Mouse (Mus musculus) lung, postnatal 25 days (tissue): Measurements from ENCODE around the gene Repin1.
"Not testable (repeated sequence)": the region's sequence is repeated elsewhere in the genome, so short reads cannot be mapped to it uniquely, and the experiment has no call there.

ENCODE experiments used
- DNase-seq: peaks from one replicate; pipeline ENCODE4 v3.0.0; 2022; ENCODE audit warnings: low spot score

Gene Repin1

DNA sequence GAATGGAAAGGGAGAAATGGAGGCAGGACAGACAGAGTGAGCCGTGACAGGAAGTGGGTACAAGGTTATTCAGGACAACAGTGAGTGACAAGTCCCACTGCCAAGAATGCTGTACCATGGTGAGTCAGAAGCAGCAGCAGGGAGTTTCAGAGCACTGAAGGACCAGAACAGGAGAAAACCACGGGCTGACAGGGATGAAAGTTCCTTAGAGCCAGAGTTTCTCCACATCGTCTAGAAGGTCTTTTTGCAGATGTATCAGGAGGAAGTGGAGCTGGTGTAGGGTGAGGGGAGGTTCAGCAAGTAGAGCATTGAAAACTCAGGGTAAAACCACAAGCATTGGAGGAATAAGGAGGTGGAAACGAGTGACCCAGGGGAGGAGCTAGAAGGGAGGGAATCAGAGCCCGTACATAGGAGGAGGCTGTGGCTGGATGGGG, 14.5 kb upstream of the Repin1 start:
- peak; percentile 55 for DNase-seq

DNA sequence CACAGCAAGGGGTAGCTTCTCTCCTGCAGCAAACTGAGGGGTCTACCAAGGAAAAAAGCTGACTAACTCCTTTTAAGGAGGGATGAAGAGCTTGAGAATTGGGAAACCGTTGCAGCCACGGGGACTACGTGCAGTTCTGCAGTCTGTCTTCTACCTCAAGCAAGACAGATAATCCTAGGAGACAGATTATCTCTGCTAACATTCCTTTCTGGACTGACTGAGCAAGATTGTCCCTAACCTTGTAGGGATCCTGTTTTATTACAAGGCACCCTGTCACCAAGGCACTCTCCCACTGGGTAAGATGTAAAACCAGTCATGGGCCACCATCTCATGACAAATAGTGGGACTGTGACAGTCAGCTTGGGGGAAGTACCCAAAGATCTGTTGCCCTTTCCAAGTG, 12.4 kb upstream of the Repin1 start:
- DNase-seq: no peak

DNA sequence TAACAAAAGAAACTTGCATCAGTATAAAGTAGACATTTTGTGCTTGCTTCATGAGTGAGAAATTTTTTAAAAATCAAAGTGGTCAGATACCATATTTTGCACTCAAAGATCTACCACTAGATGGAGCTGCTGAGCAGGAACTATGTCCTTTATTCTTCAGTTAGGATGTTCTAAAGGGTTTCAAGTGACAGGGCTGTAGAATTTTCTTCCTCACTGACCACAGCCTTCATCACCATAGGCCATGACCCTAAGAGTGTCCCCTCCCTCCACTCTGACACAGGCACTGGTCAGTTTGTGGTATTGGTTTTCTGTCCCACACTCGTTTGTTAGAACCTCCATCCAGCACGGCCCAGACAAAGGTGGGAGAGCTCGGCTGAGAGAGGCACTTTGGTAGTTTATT, 11.6 kb upstream of the Repin1 start:
- peak; percentile 48 for DNase-seq

DNA sequence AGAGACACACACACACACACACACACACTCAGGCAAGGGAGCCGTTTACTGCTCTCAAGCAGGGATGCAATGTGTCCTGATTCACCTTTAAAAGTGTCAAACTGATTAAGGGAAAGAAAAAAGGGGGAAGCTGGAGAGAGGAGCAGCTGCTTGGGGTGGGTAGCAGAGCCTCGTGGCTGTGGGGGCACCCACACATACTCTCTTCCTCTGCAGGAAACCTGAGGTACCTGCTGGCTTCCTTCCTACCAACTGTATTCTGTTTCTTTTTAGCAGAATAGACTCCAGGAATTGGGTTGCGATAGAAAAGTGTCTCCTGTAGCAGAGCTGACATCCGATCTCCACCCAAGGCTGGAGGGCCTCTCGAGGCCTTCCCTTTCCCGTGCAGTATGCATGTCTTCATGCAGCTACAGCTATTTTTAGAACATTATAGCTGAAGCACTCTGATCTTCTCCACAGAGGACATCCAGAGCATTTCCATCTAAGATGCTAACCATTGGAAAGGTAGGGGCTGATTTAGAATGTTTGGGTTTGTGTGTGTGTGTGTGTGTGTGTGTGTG, 4.4 kb upstream of the Repin1 start, which contains the start of gene Gm45021:
TSS of gene Gm45021 (plus strand) at position 417 of the 557 bp plus-strand sequence.
- no peak for DNase-seq

DNA sequence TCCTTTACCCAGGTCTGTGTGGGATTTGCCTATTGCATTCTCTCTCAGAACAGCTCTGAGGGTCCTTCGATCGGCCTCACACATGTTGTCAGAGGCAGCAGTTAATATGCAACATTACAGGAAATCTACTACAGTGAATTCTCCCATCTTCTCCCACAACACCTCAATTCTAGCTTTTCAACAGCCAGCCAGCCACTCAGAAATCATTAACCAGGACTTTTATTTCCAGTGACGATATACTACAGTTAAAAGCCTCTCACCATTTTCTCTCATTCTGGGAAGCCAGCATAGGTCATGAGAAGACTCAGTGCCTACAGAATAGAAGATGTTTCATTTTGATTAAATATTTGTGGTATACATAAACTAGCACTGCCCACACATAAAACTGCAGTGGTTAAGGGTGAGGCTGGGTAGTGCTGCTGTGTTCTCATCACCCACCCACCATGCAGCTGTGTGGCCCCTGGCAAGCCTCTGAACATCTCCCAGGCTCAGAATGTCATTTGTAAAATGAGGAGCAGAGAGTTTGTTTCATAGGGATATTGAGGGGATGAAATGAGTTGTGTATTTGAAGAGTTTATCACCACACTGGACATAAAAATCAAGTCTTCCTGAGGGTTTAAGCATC, 2.4 kb upstream of the Repin1 start:
- no peak for DNase-seq

DNA sequence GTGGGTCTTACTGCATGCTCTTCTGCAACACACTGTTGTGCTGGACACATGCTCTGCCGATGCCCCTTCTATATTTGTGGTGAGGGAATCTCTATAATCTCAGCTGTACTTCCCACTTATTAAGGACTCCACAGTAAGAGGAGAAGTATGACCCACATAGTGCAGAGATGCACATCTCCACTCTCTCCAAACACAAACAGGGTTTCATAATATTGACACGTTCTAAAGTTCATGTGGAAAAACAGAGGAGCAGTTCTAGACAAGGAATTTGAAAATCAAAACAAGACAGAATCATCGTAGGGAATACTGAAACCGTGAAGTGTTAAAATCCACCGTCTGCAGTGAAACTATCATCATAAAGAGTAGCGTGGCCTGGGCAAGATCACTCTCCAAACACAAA, 1.8 kb upstream of the Repin1 start:
- no peak for DNase-seq

DNA sequence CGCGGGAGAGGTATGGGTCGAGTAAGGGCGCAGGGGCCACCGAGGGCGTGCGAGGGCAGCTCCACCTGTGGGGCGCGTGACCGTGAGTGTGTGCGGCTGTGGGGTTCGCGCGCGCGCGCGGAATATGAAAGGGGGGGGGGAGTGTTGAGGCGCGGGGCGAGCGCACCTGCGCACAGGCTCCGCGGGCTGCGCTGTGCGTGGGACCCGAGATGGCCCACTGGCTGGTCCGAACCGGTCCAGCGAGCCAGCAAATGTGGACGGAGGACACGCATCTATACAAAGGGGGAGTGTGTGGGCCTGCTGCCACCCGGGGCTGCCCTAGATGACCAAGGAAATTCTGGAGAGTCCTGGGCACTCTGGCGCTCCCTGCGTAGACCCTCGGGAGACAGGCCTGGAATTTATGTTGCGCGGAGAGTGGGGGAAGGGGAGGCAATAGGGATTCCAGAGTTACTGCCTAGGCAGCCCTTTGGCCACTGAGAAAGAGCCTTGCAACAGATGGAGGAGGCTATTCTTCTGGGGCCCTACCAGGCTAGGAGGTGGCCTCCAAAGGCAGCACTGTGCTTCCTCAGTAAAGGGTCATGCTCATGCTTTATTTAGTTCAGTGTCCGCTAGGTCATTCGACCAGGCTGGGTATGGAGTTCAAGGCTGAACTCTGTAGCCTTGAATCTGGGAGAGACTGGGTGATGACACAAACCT, 508 bp downstream of the Repin1 start:
- no peak for DNase-seq

DNA sequence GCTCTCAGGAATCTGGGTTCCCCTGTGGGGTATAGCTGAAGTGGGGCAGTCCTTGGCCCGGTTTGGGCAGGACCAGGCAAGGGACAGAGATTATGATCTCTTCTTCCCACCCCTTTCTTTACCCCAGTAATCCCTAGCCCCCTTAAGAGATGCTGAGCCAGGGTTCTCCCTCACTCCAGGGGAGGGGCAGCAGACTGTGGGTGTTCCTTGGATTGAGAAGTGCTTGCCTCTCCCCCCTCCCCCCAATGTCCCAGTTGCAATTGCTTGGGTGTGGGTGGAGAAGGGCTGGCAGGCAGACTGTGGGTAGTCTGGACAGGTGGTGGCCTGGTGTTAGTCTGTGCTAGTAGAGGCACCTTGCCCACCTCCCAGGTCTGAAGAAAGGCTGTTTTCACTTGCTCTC, 1.6 kb downstream of the Repin1 start:
- no peak for DNase-seq

DNA sequence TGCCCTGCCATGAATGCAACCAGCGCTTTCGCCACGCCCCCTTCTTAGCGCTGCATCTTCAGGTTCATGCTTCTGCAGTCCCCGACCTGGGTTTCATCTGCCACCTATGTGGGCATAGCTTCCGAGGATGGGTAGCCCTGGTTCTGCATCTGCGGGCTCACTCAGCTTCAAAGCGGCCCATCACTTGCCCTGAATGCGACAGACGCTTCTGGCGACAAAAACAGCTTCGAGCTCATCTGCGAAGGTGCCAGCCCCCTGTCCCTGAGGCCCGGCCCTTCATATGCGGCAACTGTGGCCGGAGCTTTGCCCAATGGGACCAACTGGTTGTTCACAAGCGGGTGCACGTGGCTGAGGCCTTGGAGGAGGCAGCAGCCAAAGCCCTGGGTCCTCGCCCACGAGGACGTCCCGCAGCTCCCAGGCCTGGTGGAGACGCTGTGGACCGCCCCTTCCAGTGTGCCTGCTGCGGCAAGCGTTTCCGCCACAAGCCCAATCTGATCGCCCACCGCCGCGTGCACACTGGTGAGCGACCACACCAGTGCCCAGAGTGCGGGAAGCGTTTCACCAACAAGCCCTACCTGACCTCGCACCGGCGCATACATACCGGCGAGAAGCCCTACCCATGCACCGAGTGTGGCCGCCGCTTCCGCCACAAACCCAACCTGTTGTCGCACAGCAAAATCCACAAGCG, 3.0 kb downstream of the Repin1 start:
- DNase-seq: no peak

DNA sequence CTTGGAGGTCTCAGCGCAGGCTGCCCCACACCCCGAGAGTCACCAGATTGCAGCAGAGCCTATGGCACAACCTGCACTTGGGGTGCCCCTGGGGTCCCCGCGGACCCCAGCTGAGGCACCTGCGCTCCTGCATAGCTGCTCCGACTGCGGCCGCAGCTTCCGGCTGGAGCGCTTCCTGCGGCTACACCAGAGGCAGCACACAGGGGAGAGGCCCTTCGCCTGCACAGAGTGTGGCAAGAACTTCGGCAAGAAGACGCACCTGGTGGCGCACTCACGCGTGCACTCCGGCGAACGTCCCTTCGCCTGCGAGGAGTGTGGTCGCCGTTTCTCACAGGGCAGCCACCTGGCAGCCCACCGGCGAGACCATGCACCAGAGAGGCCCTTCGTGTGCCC, 3.5 kb downstream of the Repin1 start:
- no peak for DNase-seq

DNA sequence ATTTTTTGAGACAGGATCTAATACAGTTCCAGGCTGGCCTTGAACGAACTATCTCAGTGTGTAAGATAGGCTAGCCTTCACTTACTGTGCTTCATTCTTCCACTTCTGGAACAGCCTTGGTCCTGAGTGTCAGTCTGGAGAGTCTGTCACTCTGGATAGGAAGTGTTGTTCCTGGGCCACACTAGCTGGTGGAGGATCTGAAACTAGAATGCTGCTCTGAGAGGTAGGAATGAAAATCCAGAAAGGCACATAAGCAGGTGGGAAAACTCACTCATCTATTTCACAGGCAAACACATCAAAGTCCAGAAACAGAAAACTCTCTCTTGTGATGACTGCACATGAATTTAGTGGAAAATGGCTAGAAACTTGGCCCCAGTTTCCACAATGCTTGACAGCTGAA, 6.9 kb downstream of the Repin1 start:
- DNase-seq: no peak

DNA sequence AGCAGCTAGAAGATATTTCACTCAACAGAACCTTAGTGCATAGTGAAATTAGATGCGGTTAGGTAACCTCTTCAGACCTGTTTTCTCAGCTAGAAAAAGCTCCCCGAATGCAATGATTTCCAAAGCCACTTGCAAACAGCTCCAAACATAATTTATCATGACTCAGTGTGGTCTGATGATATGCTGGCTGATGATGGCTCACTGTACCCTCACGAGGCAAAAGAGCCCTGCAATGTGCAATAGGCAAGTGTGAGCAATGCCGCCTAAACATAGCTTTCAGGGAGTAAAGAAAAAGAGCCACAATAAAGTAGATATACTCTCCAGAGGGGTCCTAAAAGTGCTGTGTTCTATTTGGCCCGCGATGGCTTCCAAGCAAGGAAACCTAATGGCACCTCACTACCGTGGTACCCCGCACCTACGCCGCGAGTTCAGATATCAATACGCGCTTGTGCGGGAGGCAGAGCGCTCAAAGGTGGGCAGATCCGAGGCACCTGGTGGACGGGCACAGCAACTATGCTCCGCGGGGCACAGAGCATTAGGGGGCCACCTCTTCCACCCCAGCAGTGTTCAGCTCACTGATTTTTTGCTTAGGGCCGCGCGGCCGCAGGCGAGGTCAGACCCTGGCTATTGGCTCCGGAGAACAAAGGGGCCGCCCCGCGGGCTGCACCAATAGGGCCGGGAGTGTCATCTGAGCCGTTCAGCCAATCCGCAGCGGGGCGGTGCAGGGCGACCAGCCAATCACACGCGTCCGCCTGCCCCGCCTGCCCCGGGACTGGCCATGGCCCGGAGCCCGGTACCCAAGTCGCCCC, 7.8 kb downstream of the Repin1 start, which contains the start of gene Zfp775:
TSS of gene Zfp775 (plus strand) at position 793 of the 809 bp plus-strand sequence.
- peak; percentile 97 for DNase-seq

DNA sequence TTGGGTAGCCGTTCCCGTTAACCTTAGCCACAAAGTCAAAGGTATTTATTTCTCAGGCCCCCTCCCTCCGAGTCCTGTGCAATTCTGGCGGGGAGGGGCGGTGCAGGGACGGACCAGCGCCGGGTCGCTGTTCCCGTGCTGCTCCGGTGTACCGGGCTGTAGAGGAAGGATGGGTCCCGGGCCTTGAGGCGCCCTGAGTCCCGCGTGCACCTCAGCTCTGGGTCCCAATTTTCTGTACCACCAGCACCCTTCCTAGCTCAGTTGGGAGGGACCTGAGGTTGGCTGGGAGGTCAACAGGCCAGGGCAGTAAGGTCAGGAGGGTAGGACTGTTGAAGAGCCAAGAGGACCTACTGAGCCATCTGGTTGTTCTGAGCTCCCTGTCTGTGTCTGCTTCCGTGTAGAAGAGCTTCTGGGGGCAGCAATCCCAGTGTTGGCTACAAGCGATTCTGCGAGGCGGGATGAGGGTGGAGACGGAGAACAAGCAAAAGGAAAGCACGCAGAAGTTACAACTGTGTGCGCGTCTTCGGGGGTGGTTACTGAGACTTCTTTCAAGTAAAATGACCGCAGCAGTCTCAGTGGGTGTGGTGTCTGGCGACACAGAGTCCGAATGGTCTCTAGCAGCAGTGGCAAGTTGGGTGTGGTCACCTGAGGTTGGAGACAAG, 8.5 kb downstream of the Repin1 start:
- DNase-seq: peak; percentile 15

DNA sequence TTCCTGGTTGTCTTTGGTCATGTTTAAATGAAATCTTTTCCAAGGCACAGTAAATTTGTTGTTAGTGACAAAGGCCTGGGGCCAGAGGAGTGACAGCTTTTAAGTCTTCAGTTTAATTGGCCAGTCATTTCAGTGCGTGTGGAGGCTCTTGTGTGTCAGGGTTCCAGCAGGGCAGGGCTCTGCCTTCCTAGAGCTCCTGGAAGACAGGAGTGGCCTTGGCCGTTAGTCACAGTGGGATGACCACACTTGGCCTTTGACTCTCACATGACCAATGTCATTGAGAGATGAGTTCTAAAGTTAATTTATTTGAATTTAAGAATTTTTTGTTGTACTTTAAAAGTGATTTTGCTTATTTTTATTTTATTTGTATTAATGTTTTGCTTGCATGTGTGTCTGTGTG, 14.4 kb downstream of the Repin1 start:
- no peak for DNase-seq

DNA sequence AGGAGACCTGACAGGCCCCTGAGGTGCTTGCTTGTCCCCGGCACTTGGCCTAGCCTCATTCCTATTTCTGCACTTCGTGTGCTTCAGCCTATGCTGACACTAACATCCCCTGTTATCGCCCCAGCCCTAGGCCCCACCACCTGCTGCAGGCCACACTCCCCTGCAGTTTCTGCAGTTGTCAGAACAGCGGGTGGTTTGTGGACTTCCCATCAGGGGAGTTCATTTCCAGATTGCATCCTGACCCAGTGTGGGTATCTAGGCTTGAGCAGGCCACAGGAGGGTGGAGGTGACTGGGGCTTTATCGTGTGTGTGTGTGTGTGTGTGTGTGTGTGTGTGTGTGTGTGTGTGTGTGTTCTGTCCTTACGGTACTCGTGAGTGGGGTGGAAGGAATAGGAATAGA, 15.8 kb downstream of the Repin1 start:
- DNase-seq: no peak

DNA sequence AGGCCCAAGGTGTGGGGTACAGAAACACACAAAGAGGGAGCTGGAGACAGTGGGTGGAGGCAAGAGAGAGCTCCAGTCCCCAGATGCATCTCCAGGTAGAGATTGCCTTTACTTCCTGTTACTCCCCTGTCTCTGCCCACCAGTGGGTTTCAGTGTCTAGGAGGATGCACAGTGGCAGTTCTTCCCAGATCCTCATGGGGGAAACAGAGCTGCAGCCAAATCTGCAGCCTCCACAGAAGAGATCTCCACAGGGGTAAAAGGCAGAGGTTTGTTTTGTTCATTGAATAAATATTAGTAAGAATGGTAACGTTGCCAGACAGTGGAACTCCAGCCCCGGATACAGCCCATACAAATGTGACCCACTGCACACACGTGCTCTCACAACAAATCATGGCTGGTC, 17.0 kb downstream of the Repin1 start:
- DNase-seq: no peak

DNA sequence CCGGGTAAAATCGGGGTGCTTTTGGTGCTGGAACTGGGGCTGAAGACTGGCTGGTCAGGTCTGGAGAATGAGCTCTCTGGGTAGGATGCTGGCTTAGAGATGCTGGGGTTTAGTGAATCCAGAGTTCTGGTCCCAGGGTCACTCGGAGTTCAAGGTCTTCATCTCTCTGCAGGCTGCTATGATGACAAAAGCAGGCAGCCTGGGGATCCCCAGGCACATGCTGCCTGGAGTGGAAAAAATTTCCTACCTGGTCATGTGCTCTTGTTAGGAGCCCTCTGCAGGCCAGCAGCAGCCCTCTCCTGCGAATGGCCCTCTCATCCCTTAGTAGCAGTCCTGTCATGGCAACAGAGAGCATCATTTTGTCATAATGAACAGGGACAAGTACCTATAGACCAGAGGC, 19.8 kb downstream of the Repin1 start:
- no peak for DNase-seq

DNA sequence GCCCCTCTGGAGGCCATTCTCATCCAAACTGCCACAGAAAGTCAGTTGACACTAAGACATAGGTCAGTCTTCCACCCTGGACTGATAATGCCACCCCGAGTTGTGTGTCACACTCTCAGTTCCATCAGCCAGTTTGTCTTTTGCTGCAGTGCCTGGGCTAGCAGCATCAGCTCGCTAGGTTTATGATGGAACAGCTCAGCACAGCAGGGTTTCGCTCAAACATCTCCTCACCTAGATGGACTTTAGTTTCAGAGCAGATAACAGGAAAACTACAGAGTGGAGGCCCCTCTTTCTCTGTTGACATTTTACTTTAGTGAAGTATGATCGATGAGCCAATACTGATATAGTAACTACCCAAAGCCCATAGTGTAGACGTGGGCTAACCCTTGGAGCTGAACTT, 21.1 kb downstream of the Repin1 start:
- no peak for DNase-seq

DNA sequence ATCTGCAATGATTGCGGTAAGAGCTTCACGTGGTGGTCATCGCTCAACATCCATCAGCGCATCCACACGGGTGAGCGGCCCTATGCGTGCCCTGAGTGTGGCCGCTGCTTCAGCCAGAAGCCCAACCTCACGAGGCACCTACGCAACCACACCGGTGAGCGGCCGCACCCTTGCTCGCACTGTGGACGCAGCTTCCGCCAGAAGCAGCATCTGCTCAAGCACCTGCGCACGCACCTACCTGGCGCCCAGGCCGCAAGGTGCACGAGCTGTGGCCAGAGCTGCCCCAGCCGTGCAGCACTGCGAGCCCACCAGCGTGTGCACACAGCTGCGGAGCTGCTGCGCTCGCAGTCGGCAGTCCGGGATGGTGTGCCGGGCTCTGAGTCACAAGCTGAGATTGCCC, 26.3 kb downstream of the Repin1 start:
- DNase-seq: no peak

DNA sequence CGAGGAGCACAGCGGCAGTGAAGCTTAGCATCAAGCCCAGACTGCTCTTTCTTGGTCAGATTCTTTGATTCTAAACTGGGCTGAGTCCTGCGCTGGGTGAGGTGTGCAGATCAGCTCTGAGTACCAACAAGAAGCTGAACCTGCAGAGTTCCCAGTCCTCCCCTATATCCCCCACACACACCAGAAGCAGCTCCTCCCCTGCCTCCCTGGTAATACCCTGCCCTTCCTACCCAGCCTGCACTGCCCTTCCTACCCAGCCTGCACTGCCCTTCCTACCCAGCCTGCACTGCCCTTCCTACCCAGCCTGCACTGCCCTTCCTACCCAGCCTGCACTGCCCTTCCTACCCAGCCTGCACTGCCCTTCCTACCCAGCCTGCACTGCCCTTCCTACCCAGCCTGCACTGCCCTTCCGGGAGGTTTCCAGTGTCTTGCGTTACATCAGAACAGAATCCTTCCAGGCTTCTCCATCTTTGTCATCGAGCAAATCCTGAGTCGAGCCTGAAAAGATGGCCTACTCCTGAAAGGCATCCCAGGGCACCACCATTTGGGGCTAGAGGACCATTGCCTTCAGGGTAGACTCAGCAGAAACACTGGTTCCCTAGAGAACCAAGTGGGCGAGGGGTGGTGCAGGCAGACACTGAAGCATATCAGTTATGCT, 28.6 kb downstream of the Repin1 start:
- DNase-seq: not testable (repeated sequence)

DNA sequence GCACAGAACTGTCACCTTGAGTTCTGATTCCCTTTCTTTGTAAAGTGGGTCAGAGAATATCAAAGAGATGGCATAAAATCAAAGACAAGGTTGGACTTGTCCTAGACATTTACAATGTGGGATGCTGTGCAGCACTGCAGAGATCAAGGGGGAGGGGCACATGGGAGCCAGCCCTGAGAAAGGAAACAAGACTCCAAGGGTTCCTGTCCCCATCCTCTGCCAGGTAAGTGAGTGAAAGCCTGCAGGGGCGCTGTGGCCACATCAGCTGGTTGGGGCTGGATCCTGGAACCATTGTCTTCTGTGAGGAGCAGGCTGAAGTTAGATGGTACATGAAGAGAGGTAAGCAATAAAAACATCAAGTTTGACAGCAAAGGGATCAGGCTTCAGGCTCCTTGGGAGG, 29.8 kb downstream of the Repin1 start:
- DNase-seq: no peak
